Mouse (Mus musculus): ENCODE measurements around the gene Wwtr1.

GRCm38 (mm10) chr3:57563627-57564026, 12.1 kb downstream of the Wwtr1 start:
- TF ChIP-seq GATA1 (IDR thresholded peaks at IDR 0.05; ENCODE audit: borderline replicate concordance, low read length) (no peak), FLI1 (IDR thresholded peaks at IDR 0.05; ENCODE audit: low read length) (no peak)
